Mouse (Mus musculus) heart, postnatal 0 days (tissue): ENCODE measurements at regions not wholly inside any gene's neighbourhood (a gene's known extent, or its start where the extent isn't known, plus 50 kb on each side); places are given as distances from the start of the nearest gene placed in this dataset.

Experiments
- CTCF ChIP-seq: IDR thresholded peaks from 2 replicates; pipeline ENCODE4 v1.5.1; 2016; ENCODE audit warnings: antibody characterized with exemption, control low read depth, low read depth
- EP300 ChIP-seq: IDR thresholded peaks from 2 replicates; pipeline ENCODE4 v1.6.1; 2016; ENCODE audit warnings: antibody characterized with exemption, low read depth

- TF ChIP-seq CTCF (no peak), EP300 (no peak)
Observed at GRCm38 (mm10) chr13:4759965-4760364, 151.0 kb upstream of the Akr1e1 start.
